Mouse (Mus musculus) MEL (cell line): ENCODE data around the gene Deup1. TPM values are rescaled to one million over a fixed set of nuclear protein-coding genes. Genes with fewer than 3 reads are reported as not detected.
A peak's percentile ranks its signal among the peaks of the same experiment; 100 is the strongest.

Experiments used
- DNase-seq: peaks from one replicate; pipeline ENCODE4 v3.0.0; 2011; ENCODE audit warnings: low read depth, low spot score
- H3K27ac ChIP-seq: 2 replicates; pipeline ENCODE4 v1.5.1; 2012; ENCODE audit warnings: low read depth, mild to moderate bottlenecking, control low read depth, low read length, moderate library complexity; ENCODE audit not compliant: control insufficient read depth
- H3K27me3 ChIP-seq, 2 experiments: fragments of 150-350 bp in 1 of 2; sonication (generic) in 1 of 2; 2 replicates each; pipeline ENCODE4 v1.6.1; 2012; ENCODE audit warnings: low read length in 2 of 2, mild to moderate bottlenecking in 2 of 2, improper control_type of control experiment in 1 of 2, moderate library complexity in 1 of 2; ENCODE audit not compliant: insufficient read depth in 2 of 2, control insufficient read depth in 1 of 2
- H3K36me3 ChIP-seq, 2 experiments: 2 replicates each; pipeline ENCODE4 v1.6.1; 2012 to 2014; ENCODE audit warnings: low read length in 2 of 2, improper control_type of control experiment in 1 of 2, inconsistent platforms in 1 of 2, mild to moderate bottlenecking in 1 of 2; ENCODE audit not compliant: insufficient read depth in 2 of 2, control insufficient read depth in 1 of 2
- H3K4me1 ChIP-seq, 2 experiments: fragments of 150-350 bp in 1 of 2; sonication (generic) in 1 of 2; 2 replicates each; pipeline ENCODE4 v1.6.1; 2012; ENCODE audit warnings: low read length in 2 of 2, improper control_type of control experiment in 1 of 2, mild to moderate bottlenecking in 1 of 2; ENCODE audit not compliant: insufficient read depth in 2 of 2, control insufficient read depth in 1 of 2
- H3K4me3 ChIP-seq, 2 experiments: fragments of 150-350 bp in 1 of 2; sonication (generic) in 1 of 2; 2 replicates each; pipeline ENCODE4 v1.5.1; 2012; ENCODE audit warnings: low read depth in 2 of 2, low read length in 2 of 2, mild to moderate bottlenecking in 2 of 2, moderate library complexity in 2 of 2, control low read depth in 1 of 2, improper control_type of control experiment in 1 of 2; ENCODE audit not compliant: control insufficient read depth in 1 of 2, insufficient read depth in 1 of 2
- H3K79me2 ChIP-seq: 2 replicates; pipeline ENCODE4 v1.6.1; 2012; ENCODE audit warnings: mild to moderate bottlenecking, low read length, moderate library complexity; ENCODE audit not compliant: control insufficient read depth, poor library complexity, insufficient read depth
- H3K9ac ChIP-seq: 2 replicates; pipeline ENCODE4 v1.6.1; 2012; ENCODE audit warnings: low read depth, mild to moderate bottlenecking, control low read depth, low read length, moderate library complexity; ENCODE audit not compliant: control insufficient read depth, poor library complexity, severe bottlenecking
- H3K9me3 ChIP-seq: fragments of 150-350 bp; sonication (generic); replicated peaks from 2 replicates; pipeline ENCODE4 v1.6.1; 2012; ENCODE audit warnings: mild to moderate bottlenecking, low read length, improper control_type of control experiment, moderate library complexity; ENCODE audit not compliant: insufficient read depth
- CHD1 ChIP-seq: IDR thresholded peaks from 2 replicates; pipeline ENCODE4 v1.6.1; 2012; ENCODE audit warnings: low read depth, mild to moderate bottlenecking, inconsistent platforms, low read length, improper control_type of control experiment
- CHD2 ChIP-seq: IDR thresholded peaks from 2 replicates; pipeline ENCODE4 v1.6.1; 2011; ENCODE audit warnings: low read length, improper control_type of control experiment
- CTCF ChIP-seq, 3 experiments: IDR thresholded peaks in 2 of 3; conservative IDR thresholded peaks in 1 of 3; 2 replicates each; pipeline ENCODE4 v1.5.1; 2011 to 2012; ENCODE audit warnings: low read length in 3 of 3, low read depth in 2 of 3, mild to moderate bottlenecking in 2 of 3, improper control_type of control experiment in 1 of 3, inconsistent platforms in 1 of 3, mixed read lengths in 1 of 3, moderate library complexity in 1 of 3; ENCODE audit not compliant: control insufficient read depth in 1 of 3, insufficient read depth in 1 of 3, poor library complexity in 1 of 3, severe bottlenecking in 1 of 3
- ETS1 ChIP-seq: IDR thresholded peaks from 2 replicates; pipeline ENCODE4 v1.6.1; 2012; ENCODE audit warnings: low read depth, mild to moderate bottlenecking, inconsistent platforms, low read length, improper control_type of control experiment, moderate library complexity
- GATA1 ChIP-seq: IDR thresholded peaks from 2 replicates; pipeline ENCODE4 v1.6.1; 2011; ENCODE audit warnings: low read depth, low read length, improper control_type of control experiment
- MEF2A ChIP-seq: IDR thresholded peaks from 2 replicates; pipeline ENCODE4 v1.6.1; 2014; ENCODE audit warnings: low read depth, mild to moderate bottlenecking, inconsistent platforms, low read length, improper control_type of control experiment; ENCODE audit not compliant: poor library complexity, insufficient replicate concordance, severe bottlenecking; ENCODE audit errors: extremely low read depth
- MYB ChIP-seq: IDR thresholded peaks from 2 replicates; pipeline ENCODE4 v1.6.1; 2011; ENCODE audit warnings: mild to moderate bottlenecking, low read depth, low read length, improper control_type of control experiment
- POLR2AphosphoS2 ChIP-seq: IDR thresholded peaks from 2 replicates; pipeline ENCODE4 v1.6.1; 2011; ENCODE audit warnings: low read length, improper control_type of control experiment
- RCOR1 ChIP-seq: IDR thresholded peaks from 2 replicates; pipeline ENCODE4 v1.6.1; 2012; ENCODE audit warnings: low read depth, mild to moderate bottlenecking, inconsistent platforms, low read length, improper control_type of control experiment
- SIN3A ChIP-seq: IDR thresholded peaks from 2 replicates; pipeline ENCODE4 v1.6.1; 2012; ENCODE audit warnings: low read length, improper control_type of control experiment, inconsistent platforms
- polyA plus RNA-seq, 2 experiments: library from polyadenylated mRNA; stranded (reverse) in 1 of 2; unstranded in 1 of 2; fragments of >175 nt in 1 of 2; fragments of >200 nt in 1 of 2; gene quantifications; 2 replicates each; pipeline versions ENCODE4 v1.2.1 to v1.2.4; 2012; ENCODE audit warnings: low replicate concordance in 2 of 2, low read depth in 1 of 2; ENCODE audit not compliant: insufficient read length in 2 of 2, insufficient read depth in 1 of 2, missing spikeins in 1 of 2
- total RNA-seq: library from RNA; depleted of rRNA; stranded (reverse); fragments of 300-350 nt; gene quantifications from 2 replicates; pipeline ENCODE4 v1.2.3, GENCODE M21; 2012; rRNA removed

The Deup1 gene
- total and polyA plus RNA-seq, 3 experiments: not detected

GRCm38 (mm10) chr9:15516007-15516406 lies 111.7 kb downstream of the Deup1 start:
- TF ChIP-seq MEF2A: no peak
- 0 out of 6 replicates have a peak, but pooled peaks of 1 of the 3 experiments have one; percentile 4 for TF ChIP-seq CTCF (IDR thresholded peaks at IDR 0.05 in 2 of 3, conservative IDR thresholded peaks at IDR 0.05 in 1 of 3; ENCODE audit: control insufficient read depth in 1 of 3, insufficient read depth in 1 of 3, low read depth in 2 of 3, low read length in 3 of 3, poor library complexity in 1 of 3, severe bottlenecking in 1 of 3)
- Histone ChIP-seq H3K9ac (no peak overlapping the region), H3K4me3 (no peak overlapping the region), H3K9me3 (no peaks in the 10 kb centered on the region), H3K27ac (no peak overlapping the region), H3K27me3 (no peaks in the 10 kb centered on the region), H3K79me2 (no peaks in the 10 kb centered on the region), H3K36me3 (no peaks in the 10 kb centered on the region), H3K4me1 (no peaks in the 10 kb centered on the region)
- DNase-seq: no peak

DNA sequence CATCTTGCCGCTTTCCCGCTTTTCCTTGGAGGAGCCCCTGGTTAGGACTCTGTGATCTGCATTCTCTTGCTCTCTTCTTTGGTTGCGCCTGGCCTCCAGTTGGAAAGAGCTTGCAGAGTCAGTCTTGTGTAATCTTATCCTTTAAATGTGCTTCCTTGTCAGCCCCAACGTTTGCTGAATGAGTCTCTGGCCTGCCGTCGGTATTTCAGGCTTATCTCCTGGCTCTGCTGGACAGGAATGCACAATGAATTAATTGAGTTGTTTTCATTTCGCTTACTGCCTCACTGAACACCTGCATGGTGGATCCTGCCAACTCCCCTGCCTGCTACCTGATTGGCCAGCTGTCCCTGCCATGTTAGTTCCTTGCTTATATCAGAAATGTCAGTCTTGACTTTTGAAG lies 114.8 kb downstream of the Deup1 start:
- no peak for TF ChIP-seq MYB
- TF ChIP-seq GATA1: no peak
- TF ChIP-seq RCOR1: no peak
- no peak for TF ChIP-seq CHD2
- TF ChIP-seq CHD1: no peak
- TF ChIP-seq POLR2AphosphoS2: no peak
- TF ChIP-seq ETS1: no peak
- Histone ChIP-seq H3K79me2 (no peaks in the 10 kb centered on the region), H3K36me3 (no peaks in the 10 kb centered on the region), H3K4me3 (no peak overlapping the region), H3K9ac (no peak overlapping the region), H3K27ac (no peak overlapping the region), H3K9me3 (no peaks in the 10 kb centered on the region), H3K27me3 (no peaks in the 10 kb centered on the region), H3K4me1 (no peaks in the 10 kb centered on the region)
- no peak for DNase-seq

GRCm38 (mm10) chr9:15510557-15511310 lies 117.0 kb downstream of the Deup1 start:
- no peak overlapping the region for H3K4me3 ChIP-seq
- H3K36me3 ChIP-seq: no peaks in the 10 kb centered on the region
- H3K9ac ChIP-seq: no peak overlapping the region
- no peaks in the 10 kb centered on the region for H3K79me2 ChIP-seq
- no peaks in the 10 kb centered on the region for H3K9me3 ChIP-seq
- no peak for DNase-seq
- H3K27me3 ChIP-seq: no peaks in the 10 kb centered on the region
- H3K27ac ChIP-seq: no peak overlapping the region
- TF ChIP-seq CTCF (IDR thresholded peaks at IDR 0.05 in 2 of 3, conservative IDR thresholded peaks at IDR 0.05 in 1 of 3; ENCODE audit: control insufficient read depth in 1 of 3, insufficient read depth in 1 of 3, low read depth in 2 of 3, low read length in 3 of 3, poor library complexity in 1 of 3, severe bottlenecking in 1 of 3) (no peak), CHD2 (no peak), SIN3A (no peak), CHD1 (no peak)
- H3K4me1 ChIP-seq: no peaks in the 10 kb centered on the region

Other genes starting within 250 kb of the Deup1 start
- not detected in 2 replicates for gene Smco4, start 134.5 kb downstream of the Deup1 start, total RNA-seq
- not detected for gene Smco4, start 134.5 kb downstream of the Deup1 start, polyA plus RNA-seq
- gene Slc36a4, start 81.8 kb upstream of the Deup1 start, total RNA-seq: not detected in 2 replicates
- gene Slc36a4, start 81.8 kb upstream of the Deup1 start, polyA plus RNA-seq: not detected
- gene Mtnr1b, start 246.6 kb upstream of the Deup1 start, total RNA-seq: not detected in 2 replicates
- not detected for gene Mtnr1b, start 246.6 kb upstream of the Deup1 start, polyA plus RNA-seq